ENCODE assay signal across 27 mouse cellular contexts in the genomic region with DNA sequence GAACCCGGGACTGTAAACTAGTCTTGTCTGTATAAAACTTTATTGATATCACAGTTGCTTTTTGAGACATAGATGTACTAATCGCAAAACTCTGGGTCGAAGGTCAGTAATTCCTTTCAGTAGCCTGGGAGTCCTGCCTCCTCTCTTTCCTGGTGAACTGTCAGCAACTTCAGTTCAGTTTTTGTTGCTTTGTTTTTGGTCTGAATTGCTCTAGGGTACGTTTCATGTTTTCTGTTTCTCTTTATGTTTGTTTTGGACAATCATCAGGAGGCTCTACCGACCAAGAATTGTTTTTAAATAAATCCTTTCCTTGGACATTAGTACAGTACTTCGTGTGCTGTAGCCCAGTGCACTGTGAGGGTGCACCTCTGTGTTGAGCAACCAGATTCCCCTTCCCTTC.
"Had no signal": no experiment of that assay in that cellular context is flagged by ENCODE, and none has a peak within 500 bp of the region (broad histone marks: within the 10 kb centered on the region; RNA-seq: fewer than 3 reads in every experiment).

No protein-coding gene starts in this region.

- H3K27ac ChIP-seq: embryonic facial prominence, embryonic 10.5 days; embryonic facial prominence, embryonic 12.5 days; embryonic facial prominence, embryonic 13.5 days; embryonic facial prominence, embryonic 15.5 days; forebrain, embryonic 10.5 days; forebrain, embryonic 12.5 days; forebrain, embryonic 13.5 days; forebrain, embryonic 15.5 days; gastrocnemius, adult 2 months; heart, adult 2 months had no signal

- H3K4me1 ChIP-seq: embryonic facial prominence, embryonic 10.5 days; embryonic facial prominence, embryonic 12.5 days; embryonic facial prominence, embryonic 13.5 days; embryonic facial prominence, embryonic 15.5 days; forebrain, embryonic 10.5 days; forebrain, embryonic 12.5 days; forebrain, embryonic 13.5 days; forebrain, embryonic 15.5 days had no signal

- H3K9me3 ChIP-seq: embryonic facial prominence, embryonic 10.5 days; embryonic facial prominence, embryonic 12.5 days; embryonic facial prominence, embryonic 13.5 days; embryonic facial prominence, embryonic 15.5 days; forebrain, embryonic 10.5 days; forebrain, embryonic 12.5 days; forebrain, embryonic 13.5 days; forebrain, embryonic 15.5 days had no signal

- H3K9ac ChIP-seq: embryonic facial prominence, embryonic 12.5 days; embryonic facial prominence, embryonic 13.5 days; embryonic facial prominence, embryonic 15.5 days; forebrain, embryonic 12.5 days; forebrain, embryonic 13.5 days; forebrain, embryonic 15.5 days; forebrain, postnatal 0 days had no signal

- H3K4me2 ChIP-seq: embryonic facial prominence, embryonic 12.5 days; embryonic facial prominence, embryonic 13.5 days; embryonic facial prominence, embryonic 15.5 days; forebrain, embryonic 12.5 days; forebrain, embryonic 13.5 days; forebrain, embryonic 15.5 days had no signal

- ATAC-seq: forebrain, embryonic 13.5 days; forebrain, embryonic 14.5 days; forebrain, embryonic 15.5 days; forebrain, embryonic 16.5 days; forebrain, postnatal 0 days had no signal

- H3K27me3 ChIP-seq: embryonic facial prominence, embryonic 12.5 days; embryonic facial prominence, embryonic 13.5 days; embryonic facial prominence, embryonic 15.5 days; forebrain, embryonic 12.5 days; forebrain, embryonic 13.5 days; forebrain, embryonic 15.5 days had no signal

- H3K4me3 ChIP-seq: embryonic facial prominence, embryonic 10.5 days; embryonic facial prominence, embryonic 12.5 days; embryonic facial prominence, embryonic 13.5 days; embryonic facial prominence, embryonic 15.5 days; erythroblast, embryonic 14.5 days; forebrain, embryonic 10.5 days; forebrain, embryonic 12.5 days; forebrain, embryonic 13.5 days; forebrain, embryonic 15.5 days; gastrocnemius, adult 2 months; heart, adult 2 months had no signal

- DNase-seq: cerebellum, adult 8-10 months; cerebellum, adult 9-10 months; cerebellum, adult 9-11 months; cerebellum, postnatal 10 days; cerebellum, postnatal 14 days; cerebellum, postnatal 25 days; cerebellum, postnatal 36 days; embryo, embryonic 11 days; forebrain, postnatal 0 days; gastrocnemius, adult 2 months; gastrocnemius, postnatal 10 days; gastrocnemius, postnatal 14 days; gastrocnemius, postnatal 25 days; gastrocnemius, postnatal 36 days; heart, adult 18-20 months; heart, adult 2 months had no signal

- H3K36me3 ChIP-seq: embryonic facial prominence, embryonic 10.5 days; embryonic facial prominence, embryonic 12.5 days; embryonic facial prominence, embryonic 13.5 days; embryonic facial prominence, embryonic 15.5 days; forebrain, embryonic 10.5 days; forebrain, embryonic 12.5 days; forebrain, embryonic 15.5 days had no signal
